Mouse (Mus musculus) hindbrain, embryonic 12.5 days (tissue): ENCODE data around the gene Slc35g3. TPM values are rescaled to one million over a fixed set of nuclear protein-coding genes. Genes with fewer than 3 reads are reported as not detected.

Source experiments
- ATAC-seq: fragments of 200-750 bp; cut with Nextera tagmentation; 2 replicates; pipeline ENCODE4 v1.8.0; 2017; ENCODE audit warnings: moderate TSS enrichment; ENCODE audit not compliant: low FRiP score
- H3K27ac ChIP-seq: fragments of 300-500 bp; sonication (generic); 2 replicates; pipeline ENCODE4 v1.5.1; 2016; ENCODE audit warnings: mild to moderate bottlenecking
- H3K27me3 ChIP-seq: fragments of 300-500 bp; sonication (generic); 2 replicates; pipeline ENCODE4 v1.6.1; 2016; ENCODE audit warnings: mild to moderate bottlenecking
- H3K36me3 ChIP-seq: fragments of 300-500 bp; sonication (generic); 2 replicates; pipeline ENCODE4 v1.6.1; 2016; ENCODE audit warnings: mild to moderate bottlenecking
- H3K4me1 ChIP-seq: fragments of 300-500 bp; sonication (generic); 2 replicates; pipeline ENCODE4 v1.6.1; 2016
- H3K4me2 ChIP-seq: fragments of 300-500 bp; sonication (generic); replicated peaks from 2 replicates; pipeline ENCODE4 v1.6.1; 2016; ENCODE audit warnings: mild to moderate bottlenecking
- H3K4me3 ChIP-seq: fragments of 300-500 bp; sonication (generic); 2 replicates; pipeline ENCODE4 v1.5.1; 2016; ENCODE audit warnings: mild to moderate bottlenecking
- H3K9ac ChIP-seq: fragments of 300-500 bp; sonication (generic); 2 replicates; pipeline ENCODE4 v1.6.1; 2016; ENCODE audit warnings: mild to moderate bottlenecking, moderate library complexity
- H3K9me3 ChIP-seq: fragments of 300-500 bp; sonication (generic); replicated peaks from 2 replicates; pipeline ENCODE4 v1.6.1; 2016; ENCODE audit warnings: mild to moderate bottlenecking
- WGBS: fragments of 180-500 bp; shearing (Covaris S2); methylation state at CpG from one replicate; pipeline ENCODE4 v1.1.7; 2016; 5-methylcytosine and 5-hydroxymethylcytosine counted together
- polyA plus RNA-seq: library from polyadenylated mRNA; unstranded; fragments of >200 nt; fragmentation: Nextera tagmentation; extraction: Ambion mirVana; gene quantifications from 2 replicates; pipeline ENCODE4 v1.2.1, GENCODE M21; 2016

Slc35g3 gene
- polyA plus RNA-seq, 1 experiment from 2014 or later: 0.61 TPM

DNA sequence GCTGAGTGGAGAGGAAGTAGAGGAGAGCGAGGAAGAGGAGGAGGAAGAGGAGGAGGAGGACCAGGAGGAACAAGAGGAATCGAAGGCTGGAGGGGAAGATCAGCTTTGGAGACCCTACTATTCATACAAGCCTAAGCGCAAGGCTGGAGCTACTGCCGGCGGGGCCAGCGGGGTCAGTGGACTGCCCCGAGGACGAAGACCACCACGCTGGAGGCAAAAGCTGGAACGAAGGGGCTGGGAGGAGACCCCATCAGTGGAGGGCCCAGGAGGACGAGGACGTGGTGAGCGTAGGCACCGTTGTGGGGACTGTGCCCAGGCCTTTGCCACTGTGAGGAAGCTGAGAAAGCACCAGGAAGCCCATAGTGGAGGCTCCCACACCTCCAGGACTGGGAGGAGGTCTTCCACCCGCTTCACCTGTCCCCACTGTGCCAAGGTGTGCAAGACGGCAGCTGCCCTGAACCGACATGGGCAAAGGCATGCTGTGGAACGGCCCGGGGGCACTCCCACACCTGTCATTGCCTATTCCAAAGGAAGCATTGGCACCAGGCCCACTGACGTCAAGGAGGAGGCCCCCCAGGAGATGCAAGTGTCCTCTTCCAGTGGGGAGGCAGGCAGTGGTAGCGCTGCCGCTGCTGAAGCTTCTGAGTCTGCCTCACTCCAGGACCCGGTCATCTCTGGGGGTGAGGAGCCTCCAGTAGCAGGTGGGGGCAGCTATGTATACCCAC, 16.7 kb upstream of the Slc35g3 start:
- peaks cover 10% of the 10 kb centered on the region; the same call in 1 of the 2 replicates for H3K4me1 ChIP-seq
- no peak overlapping the region for H3K4me2 ChIP-seq
- peaks cover 31% of the 10 kb centered on the region for H3K27me3 ChIP-seq
- no peak overlapping the region for H3K4me3 ChIP-seq
- 71% methylated on average over 23 of the region's 23 CpGs for WGBS
- H3K36me3 ChIP-seq: peaks cover 11% of the 10 kb centered on the region; the same call in 1 of the 2 replicates
- ATAC-seq: no peak
- no peaks in the 10 kb centered on the region for H3K9me3 ChIP-seq
- H3K27ac ChIP-seq: no peak overlapping the region
- no peak overlapping the region for H3K9ac ChIP-seq

- WGBS: 63% methylated on average over 25 of the region's 26 CpGs
- Histone ChIP-seq H3K4me2 (no peak overlapping the region), H3K9me3 (no peaks in the 10 kb centered on the region), H3K27me3 (peaks cover 31% of the 10 kb centered on the region), H3K27ac (no peak overlapping the region), H3K4me3 (no peak overlapping the region), H3K9ac (no peak overlapping the region), H3K4me1 (peaks cover 10% of the 10 kb centered on the region; the same call in 1 of the 2 replicates), H3K36me3 (peaks cover 11% of the 10 kb centered on the region; the same call in 1 of the 2 replicates)
- no peak for ATAC-seq
Observed at GRCm38 (mm10) chr11:69777504-69778257, 15.9 kb upstream of the Slc35g3 start.

DNA sequence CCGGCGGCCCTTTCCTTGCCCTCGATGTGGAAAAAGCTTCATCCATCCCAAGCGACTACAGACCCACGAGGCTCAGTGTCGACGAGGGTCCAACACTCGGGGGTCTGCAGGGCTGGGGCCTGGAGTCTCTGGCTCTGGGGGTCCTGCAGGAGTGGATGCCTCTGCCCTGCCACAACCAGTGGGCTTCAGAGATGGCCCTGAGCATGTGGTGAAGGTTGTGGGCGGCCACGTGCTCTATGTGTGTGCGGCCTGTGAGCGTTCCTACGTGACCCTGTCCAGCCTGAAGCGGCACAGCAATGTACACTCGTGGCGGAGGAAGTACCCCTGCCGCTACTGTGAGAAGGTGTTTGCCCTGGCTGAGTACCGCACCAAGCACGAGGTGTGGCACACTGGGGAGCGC, 14.7 kb upstream of the Slc35g3 start:
- Histone ChIP-seq H3K4me3 (no peak overlapping the region), H3K9me3 (no peaks in the 10 kb centered on the region), H3K9ac (no peak overlapping the region), H3K36me3 (peaks cover 11% of the 10 kb centered on the region; the same call in 1 of the 2 replicates), H3K4me2 (no peak overlapping the region), H3K4me1 (peaks cover 7% of the 10 kb centered on the region; the same call in 1 of the 2 replicates), H3K27me3 (peaks cover 31% of the 10 kb centered on the region), H3K27ac (no peak overlapping the region)
- 82% methylated on average over 20 of the region's 20 CpGs for WGBS
- no peak for ATAC-seq

DNA sequence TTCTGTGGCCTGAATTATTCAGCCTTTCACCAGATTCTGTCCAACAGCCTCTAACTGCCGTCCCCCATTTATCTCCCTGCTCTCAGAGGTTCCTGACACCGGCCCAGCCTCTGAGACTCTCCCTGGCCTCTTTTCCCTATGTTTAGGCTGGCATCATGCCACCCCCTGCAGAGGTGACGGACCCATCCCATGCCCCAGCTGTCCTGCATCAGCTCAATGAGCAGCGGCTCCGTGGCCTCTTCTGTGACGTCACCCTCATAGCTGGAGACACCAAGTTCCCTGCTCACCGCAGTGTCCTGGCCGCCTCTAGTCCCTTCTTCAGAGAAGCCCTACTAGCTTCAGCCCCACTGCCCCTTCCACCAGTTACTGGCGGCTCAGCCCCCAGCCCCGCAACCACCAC, 13.9 kb upstream of the Slc35g3 start:
- H3K4me3 ChIP-seq: no peak overlapping the region
- no peak overlapping the region for H3K9ac ChIP-seq
- no peaks in the 10 kb centered on the region for H3K9me3 ChIP-seq
- peaks cover 29% of the 10 kb centered on the region for H3K27me3 ChIP-seq
- H3K36me3 ChIP-seq: peaks cover 11% of the 10 kb centered on the region; the same call in 1 of the 2 replicates
- H3K27ac ChIP-seq: no peak overlapping the region
- H3K4me1 ChIP-seq: peaks cover 7% of the 10 kb centered on the region; the same call in 1 of the 2 replicates
- 72% methylated on average over 10 of the region's 10 CpGs for WGBS
- no peak for ATAC-seq
- no peak overlapping the region for H3K4me2 ChIP-seq

- Histone ChIP-seq H3K27ac (no peak overlapping the region), H3K9ac (no peak overlapping the region), H3K27me3 (peaks cover 25% of the 10 kb centered on the region), H3K9me3 (no peaks in the 10 kb centered on the region), H3K36me3 (peaks cover 11% of the 10 kb centered on the region; the same call in 1 of the 2 replicates), H3K4me2 (no peak overlapping the region), H3K4me1 (peaks cover 7% of the 10 kb centered on the region; the same call in 1 of the 2 replicates), H3K4me3 (no peak overlapping the region)
- 60% methylated on average over 5 of the region's 5 CpGs for WGBS
- ATAC-seq: no peak
Observed at GRCm38 (mm10) chr11:69774961-69775360, 13.2 kb upstream of the Slc35g3 start.

GRCm38 (mm10) chr11:69767625-69767909, 5.8 kb upstream of the Slc35g3 start:
- Histone ChIP-seq H3K9me3 (no peaks in the 10 kb centered on the region), H3K27ac (no peak overlapping the region), H3K4me2 (peak overlapping the region; percentile 81), H3K9ac (no peak overlapping the region), H3K36me3 (no peaks in the 10 kb centered on the region), H3K4me3 (no peak overlapping the region), H3K27me3 (no peaks in the 10 kb centered on the region), H3K4me1 (peaks cover 23% of the 10 kb centered on the region)
- ATAC-seq: no peak
- 70% methylated on average over 4 of the region's 4 CpGs for WGBS

- Histone ChIP-seq H3K4me2 (peak overlapping the region; percentile 81), H3K36me3 (no peaks in the 10 kb centered on the region), H3K27ac (0 out of 2 replicates have a peak overlapping the region, but pooled peaks have one; percentile 0), H3K4me3 (peak overlapping the region; percentile 82), H3K9ac (peak overlapping the region; percentile 94), H3K27me3 (no peaks in the 10 kb centered on the region), H3K9me3 (no peaks in the 10 kb centered on the region), H3K4me1 (peaks cover 23% of the 10 kb centered on the region)
- WGBS: 66% methylated on average over 13 of the region's 13 CpGs
- no peak for ATAC-seq
Observed at GRCm38 (mm10) chr11:69766872-69767624, 5.3 kb upstream of the Slc35g3 start.

GRCm38 (mm10) chr11:69766126-69766609, 4.4 kb upstream of the Slc35g3 start:
- 0% methylated on average over 37 of the region's 37 CpGs for WGBS
- H3K27me3 ChIP-seq: no peaks in the 10 kb centered on the region
- ATAC-seq: peak; percentile 87

DNA sequence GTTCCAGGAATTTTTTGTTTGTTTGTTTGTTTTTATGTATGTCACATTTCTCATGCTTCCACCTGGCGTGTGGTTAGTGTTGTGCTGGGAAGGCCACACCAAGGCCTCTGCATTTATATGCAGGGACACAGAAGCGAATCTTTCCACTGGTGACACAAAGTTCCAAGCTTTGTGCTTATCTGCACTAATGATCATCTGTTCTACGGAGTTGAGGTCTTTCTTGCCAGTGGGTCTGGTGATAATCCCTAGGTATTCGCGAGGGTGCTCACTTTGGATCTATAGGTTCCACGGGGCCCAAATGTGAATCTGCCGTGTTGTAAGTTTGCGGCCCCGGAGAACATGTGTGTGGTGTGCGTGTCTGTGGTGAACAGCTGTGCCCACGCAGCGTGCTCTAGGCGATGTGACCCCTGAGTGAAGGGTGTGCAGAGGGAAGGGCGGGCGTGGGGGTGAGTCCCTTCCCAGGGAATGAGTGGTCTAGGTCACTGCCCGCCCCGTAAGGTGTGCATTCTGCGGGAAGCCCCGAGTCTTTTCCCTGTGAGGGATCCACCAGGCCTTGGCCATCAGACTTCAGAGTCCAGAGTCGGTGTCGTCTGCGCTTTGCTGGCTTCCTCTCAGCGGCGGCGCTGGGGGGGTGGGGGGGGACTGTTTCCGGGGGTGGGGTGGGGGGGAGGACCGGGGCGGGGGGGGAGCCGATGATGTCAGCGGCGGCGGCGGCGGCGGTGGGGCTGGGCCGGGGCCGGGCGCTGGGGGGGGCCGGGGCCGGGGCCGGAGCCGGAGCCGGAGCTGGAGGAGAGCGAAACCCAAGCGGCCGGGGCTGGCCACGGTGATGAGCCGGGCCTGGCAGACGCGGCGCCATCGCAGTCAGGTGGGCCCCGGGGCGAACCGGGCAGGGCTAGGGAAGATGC, 3.7 kb upstream of the Slc35g3 start, which contains the start of gene Zbtb4:
Zbtb4 (plus strand) TSS at position 692 of the 905 bp plus-strand sequence.
- peaks cover 25% of the 10 kb centered on the region for H3K4me1 ChIP-seq
- H3K36me3 ChIP-seq: no peaks in the 10 kb centered on the region
- peak within 1 kb of the TSS; percentile 81 for H3K4me2 ChIP-seq
- H3K27me3 ChIP-seq: no peaks in the 10 kb centered on the region
- no peaks in the 10 kb centered on the region for H3K9me3 ChIP-seq
- WGBS: 25% methylated on average over 33 of the region's 55 CpGs
- peak; percentile 74 for ATAC-seq
- H3K27ac ChIP-seq: peak within 1 kb of the TSS; percentile 85
- peak within 1 kb of the TSS; percentile 94 for H3K9ac ChIP-seq
- H3K4me3 ChIP-seq: peak within 1 kb of the TSS; percentile 82

More at GRCm38 (mm10) chr11:69766126-69766609, 4.4 kb upstream of the Slc35g3 start:
- Histone ChIP-seq H3K27ac (peak overlapping the region; percentile 85), H3K9ac (peak overlapping the region; percentile 94), H3K36me3 (no peaks in the 10 kb centered on the region), H3K4me2 (peak overlapping the region; percentile 81), H3K4me3 (peak overlapping the region; percentile 82), H3K9me3 (no peaks in the 10 kb centered on the region), H3K4me1 (peaks cover 23% of the 10 kb centered on the region)

DNA sequence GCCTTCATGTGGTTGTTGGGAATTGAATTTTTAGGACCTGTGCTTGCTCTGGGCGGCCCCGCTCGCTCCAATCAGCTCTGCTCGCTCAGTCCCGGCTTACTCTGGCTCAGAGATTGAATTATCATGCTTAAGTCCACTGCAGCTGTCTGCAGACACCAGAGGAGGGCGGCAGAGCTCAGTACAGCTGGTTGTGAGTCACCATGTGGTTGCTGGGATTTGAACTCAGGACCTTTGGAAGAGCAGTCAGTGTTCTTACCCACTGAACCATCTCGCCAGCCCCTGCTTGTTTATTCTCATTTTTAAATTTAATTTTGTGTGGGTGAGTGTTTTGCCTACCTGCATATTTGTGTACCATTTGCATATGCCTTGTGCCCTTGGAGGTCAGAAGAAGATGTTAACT, 1.8 kb upstream of the Slc35g3 start:
- H3K4me1 ChIP-seq: peaks cover 33% of the 10 kb centered on the region
- ATAC-seq: no peak
- no peaks in the 10 kb centered on the region for H3K27me3 ChIP-seq
- no peak overlapping the region for H3K27ac ChIP-seq
- no peak overlapping the region for H3K4me2 ChIP-seq
- no peak overlapping the region for H3K9ac ChIP-seq
- 64% methylated on average over 7 of the region's 7 CpGs for WGBS
- no peaks in the 10 kb centered on the region for H3K36me3 ChIP-seq
- no peaks in the 10 kb centered on the region for H3K9me3 ChIP-seq
- H3K4me3 ChIP-seq: no peak overlapping the region

DNA sequence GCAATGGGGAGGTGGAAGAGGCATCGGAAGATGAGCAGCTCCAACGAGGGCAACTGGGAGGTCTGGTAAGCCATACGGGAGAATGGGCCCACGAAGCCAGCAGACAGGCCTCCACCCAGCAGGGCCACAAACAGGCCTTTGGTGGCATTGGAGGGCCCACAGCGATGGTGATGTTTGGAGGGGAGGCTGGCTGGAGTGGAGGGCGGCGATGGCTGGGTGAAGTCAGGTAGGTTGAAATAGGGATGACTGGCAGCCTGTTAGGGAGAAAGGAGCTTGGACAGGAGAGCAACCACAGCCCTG, 917 bp downstream of the Slc35g3 start:
- Histone ChIP-seq H3K27ac (peak overlapping the region; percentile 98), H3K9ac (peak overlapping the region; percentile 81; the same call in 1 of the 2 replicates)
- 93% methylated on average over 7 of the region's 7 CpGs for WGBS

More for the DNA sequence above, 917 bp downstream of the Slc35g3 start:
- Histone ChIP-seq H3K4me3 (no peak overlapping the region), H3K27me3 (no peaks in the 10 kb centered on the region), H3K9me3 (no peaks in the 10 kb centered on the region), H3K4me2 (no peak overlapping the region), H3K36me3 (no peaks in the 10 kb centered on the region), H3K4me1 (peaks cover 32% of the 10 kb centered on the region)
- ATAC-seq: no peak
